Mouse (Mus musculus): ENCODE results near the gene Wbp2.

GRCm38 (mm10) chr11:116043286-116043685 lies 43.5 kb downstream of the Wbp2 start:
- no peak for TF ChIP-seq E2F4 (IDR thresholded peaks at IDR 0.05; ENCODE audit: insufficient read depth)
- no peak for TF ChIP-seq POLR2AphosphoS2 (IDR thresholded peaks at IDR 0.05; ENCODE audit: insufficient read length, low read depth)
- no peak for TF ChIP-seq POLR2A (IDR thresholded peaks at IDR 0.05; ENCODE audit: insufficient read length, low read depth)
- no peak for TF ChIP-seq USF1 (IDR thresholded peaks at IDR 0.05; ENCODE audit: low read depth)

Data from myocyte (in vitro differentiated cells).